Mouse (Mus musculus): ENCODE results near the gene Eepd1.

The Eepd1 gene

DNA sequence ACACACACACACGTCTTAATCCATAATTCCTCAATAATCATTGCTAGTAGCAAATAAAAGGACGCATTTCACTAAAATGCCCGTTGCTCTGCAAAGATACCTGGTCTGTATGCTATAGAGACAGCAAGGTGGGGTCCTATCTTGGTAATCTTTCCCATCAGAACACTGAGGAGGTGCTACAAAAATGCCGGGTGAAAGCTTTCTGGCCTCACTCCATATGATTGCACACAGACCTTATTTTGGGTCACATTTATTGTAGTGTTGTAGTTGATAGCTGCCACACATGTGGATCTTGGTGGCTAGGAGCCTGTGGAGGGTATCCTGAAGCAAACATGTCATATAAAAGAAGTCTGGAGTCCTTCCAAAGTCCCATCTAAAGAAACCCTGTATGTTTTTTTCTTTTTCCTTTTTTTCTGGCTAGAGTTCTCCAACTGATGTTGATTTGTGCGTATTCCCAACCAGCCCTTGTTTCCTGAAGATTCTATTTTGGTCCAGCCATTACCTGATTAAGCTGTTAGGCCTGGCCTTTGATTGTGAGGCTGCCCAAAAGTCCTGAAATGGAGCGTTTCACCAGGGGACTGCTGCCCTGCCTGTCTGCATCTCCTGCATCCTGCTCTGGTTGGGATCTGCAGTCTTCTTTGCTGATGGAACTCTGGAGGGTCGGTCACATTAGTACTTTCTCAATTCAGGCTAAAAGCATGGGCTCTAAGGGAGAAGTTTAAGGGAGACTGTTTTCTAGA, 8.0 kb downstream of the Eepd1 start:
- no peak for DNase-seq (ENCODE audit: low read depth, low spot score)

- no peak for DNase-seq (ENCODE audit: low read depth, low spot score)
These were observed 9.2 kb downstream of the Eepd1 start for GRCm38 (mm10) chr9:25490278-25491145.

- DNase-seq (ENCODE audit: low read depth, low spot score), result no peak
These were observed 12.6 kb downstream of the Eepd1 start for GRCm38 (mm10) chr9:25493918-25494317.

DNA sequence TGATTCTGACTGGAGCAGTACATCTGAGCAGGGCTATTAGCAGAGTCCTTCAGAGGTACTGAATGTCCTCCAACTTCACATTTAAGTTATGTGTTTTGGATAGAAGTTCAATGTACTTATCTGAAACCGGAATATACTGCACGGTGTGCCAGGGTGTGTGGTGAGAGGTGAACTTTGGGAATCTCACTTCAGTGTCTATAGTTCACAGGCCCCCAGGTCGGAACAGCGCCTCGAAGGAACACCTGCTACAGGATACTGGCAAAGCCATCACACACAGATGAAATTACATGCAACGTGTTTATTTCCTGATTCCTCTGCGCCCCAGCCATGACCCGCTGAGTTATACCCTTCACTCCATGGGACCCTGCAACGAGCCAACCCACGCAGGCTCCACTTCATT, 14.3 kb downstream of the Eepd1 start:
- no peak for DNase-seq (ENCODE audit: low read depth, low spot score)

- no peak for DNase-seq (ENCODE audit: low read depth, low spot score)
These were observed 14.8 kb downstream of the Eepd1 start for GRCm38 (mm10) chr9:25496196-25496595.

GRCm38 (mm10) chr9:25496703-25497102, 15.4 kb downstream of the Eepd1 start:
- DNase-seq (ENCODE audit: low read depth, low spot score), result no peak

DNA sequence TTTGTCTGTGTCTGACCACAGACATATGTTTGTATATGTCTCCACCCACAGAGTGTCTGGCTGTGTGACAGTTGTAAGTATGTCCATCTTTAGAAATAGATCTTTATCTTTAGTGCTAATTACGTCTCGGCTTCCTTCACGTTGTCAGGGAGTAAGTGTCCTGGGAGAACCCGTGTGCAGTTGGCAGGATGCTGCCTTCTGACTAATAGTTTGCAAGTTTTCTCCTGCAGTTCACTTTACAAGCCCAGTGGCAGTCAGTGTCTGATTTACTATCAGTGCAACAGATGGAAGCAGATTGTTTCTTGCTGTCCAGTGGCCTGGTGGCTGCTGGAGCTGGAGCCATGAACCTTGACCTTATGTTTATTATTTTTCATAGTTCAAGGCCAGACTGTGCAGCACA, 17.4 kb downstream of the Eepd1 start:
- no peak for DNase-seq (ENCODE audit: low read depth, low spot score)

DNA sequence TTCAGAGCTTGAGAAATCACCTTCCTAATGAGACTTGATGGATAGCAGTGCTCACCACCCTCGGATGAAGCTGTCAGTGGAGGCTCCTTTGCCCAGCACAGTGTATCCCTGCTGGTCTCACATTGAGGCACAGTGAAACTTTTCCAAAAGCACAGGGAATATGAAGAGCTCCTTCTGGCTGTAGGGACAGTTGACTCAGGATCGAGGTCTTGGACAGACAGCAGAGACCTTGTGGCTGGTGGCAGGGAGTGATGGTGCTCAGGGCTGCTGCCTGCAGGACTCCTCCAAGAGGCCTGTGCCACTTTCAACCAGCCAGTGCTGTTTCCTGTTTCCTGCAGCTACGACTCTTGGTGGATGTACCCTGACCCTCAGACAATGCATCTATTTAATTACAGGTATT, 18.0 kb downstream of the Eepd1 start:
- DNase-seq (ENCODE audit: low read depth, low spot score), result no peak

DNA sequence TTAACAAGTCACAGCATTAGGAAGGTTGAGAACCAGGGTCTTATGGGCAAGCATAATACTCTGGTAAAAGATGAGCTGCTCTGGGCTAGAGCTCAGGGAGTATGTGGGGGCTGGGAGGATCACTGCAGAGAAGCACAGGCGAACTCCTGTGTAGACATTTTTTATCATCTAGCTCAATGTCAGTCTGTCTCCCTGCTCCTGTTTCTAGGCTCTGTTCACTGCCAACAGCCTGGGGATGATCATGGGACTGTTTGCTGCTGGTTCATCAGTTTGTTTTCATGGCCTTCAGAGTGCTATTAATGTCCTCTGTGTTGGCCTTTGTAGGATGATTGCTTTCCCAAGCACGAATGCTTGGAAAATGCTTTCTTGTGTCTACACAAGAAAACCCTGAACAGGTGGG, 18.7 kb downstream of the Eepd1 start:
- no peak for DNase-seq (ENCODE audit: low read depth, low spot score)

DNA sequence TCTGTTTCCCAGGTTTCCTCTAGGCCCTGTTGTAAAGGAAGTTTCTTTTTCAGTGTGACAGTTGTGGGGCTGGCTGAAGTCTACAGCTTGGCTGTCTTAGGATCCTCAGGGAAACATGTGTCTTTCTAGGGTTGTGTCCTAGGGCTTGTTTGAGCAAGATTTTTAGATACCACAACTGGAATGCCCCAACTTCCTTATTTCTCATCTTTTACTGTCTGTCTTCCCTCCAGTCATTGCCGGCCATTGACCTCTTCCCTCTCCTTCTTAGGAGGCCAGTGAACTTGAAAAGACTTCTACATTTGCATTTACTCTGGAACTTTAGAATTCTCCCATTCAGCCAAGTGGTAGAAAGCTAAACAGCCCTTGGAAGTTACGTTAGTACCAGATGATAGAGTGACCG, 27.5 kb downstream of the Eepd1 start:
- no peak for DNase-seq (ENCODE audit: low read depth, low spot score)

DNA sequence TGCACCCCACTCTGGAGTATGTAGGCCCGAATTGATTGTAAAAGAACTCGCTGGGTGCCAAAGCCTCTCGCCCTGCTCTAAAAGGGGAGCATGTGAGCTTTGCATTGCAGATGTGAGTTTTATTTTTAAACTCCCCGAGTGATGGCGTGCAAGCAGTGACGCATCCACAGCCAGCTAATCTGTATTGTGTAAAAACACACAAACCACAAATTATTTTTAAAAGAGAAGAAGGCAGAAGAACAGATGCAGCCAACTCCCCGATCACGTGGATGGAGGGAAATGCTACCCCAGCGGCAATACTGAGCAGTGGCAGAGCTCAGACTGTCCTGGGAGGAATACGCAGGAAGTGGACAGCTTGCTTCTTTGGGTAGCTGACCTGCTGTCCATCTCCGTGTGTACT, 29.2 kb downstream of the Eepd1 start:
- DNase-seq (ENCODE audit: low read depth, low spot score), result no peak

- DNase-seq (ENCODE audit: low read depth, low spot score), result no peak
These were observed 31.7 kb downstream of the Eepd1 start for GRCm38 (mm10) chr9:25513050-25513449.

GRCm38 (mm10) chr9:25513556-25513955, 32.2 kb downstream of the Eepd1 start:
- DNase-seq (ENCODE audit: low read depth, low spot score), result no peak

DNA sequence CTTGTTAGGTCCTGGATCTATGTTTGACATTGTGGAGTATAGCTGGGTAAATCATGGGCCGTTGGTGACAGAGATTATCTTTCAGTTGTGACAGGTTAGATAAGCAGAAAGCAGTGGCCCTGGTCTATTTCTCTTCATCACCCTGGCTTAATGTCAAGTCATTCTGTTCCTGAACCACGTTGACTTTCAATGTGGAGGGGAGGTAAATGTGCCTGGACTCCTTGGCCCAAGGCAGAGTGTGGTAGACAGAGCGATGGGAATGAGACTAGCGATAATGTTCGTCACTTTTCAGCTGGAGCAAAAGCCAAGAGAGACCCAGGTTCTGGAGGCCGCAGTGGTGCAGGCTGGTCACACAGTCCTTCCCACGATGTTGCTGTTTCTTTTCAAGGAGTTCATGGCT, 35.3 kb downstream of the Eepd1 start:
- DNase-seq (ENCODE audit: low read depth, low spot score), result no peak

DNA sequence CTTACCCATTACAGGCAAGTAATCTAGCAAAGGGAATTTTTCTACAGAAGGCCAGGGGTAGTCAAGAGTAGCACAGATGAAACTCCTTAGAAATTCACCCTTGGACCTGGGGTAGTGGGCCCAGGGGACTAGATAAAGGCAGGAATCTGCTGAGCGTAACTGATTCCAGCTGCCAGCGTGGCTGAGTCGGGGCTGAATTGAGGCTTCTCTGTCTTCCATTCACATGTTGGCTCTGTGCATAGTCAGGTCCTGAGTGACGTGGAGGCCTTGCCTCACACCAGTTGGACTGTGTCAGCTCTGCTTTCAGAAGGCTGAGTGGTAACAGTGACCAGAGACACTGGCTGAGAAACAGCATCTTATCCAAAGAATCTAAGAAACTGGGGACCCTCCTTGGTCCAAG, 36.6 kb downstream of the Eepd1 start:
- DNase-seq (ENCODE audit: low read depth, low spot score), result no peak

- no peak for DNase-seq (ENCODE audit: low read depth, low spot score)
These were observed 37.8 kb downstream of the Eepd1 start for GRCm38 (mm10) chr9:25519193-25519592.

DNA sequence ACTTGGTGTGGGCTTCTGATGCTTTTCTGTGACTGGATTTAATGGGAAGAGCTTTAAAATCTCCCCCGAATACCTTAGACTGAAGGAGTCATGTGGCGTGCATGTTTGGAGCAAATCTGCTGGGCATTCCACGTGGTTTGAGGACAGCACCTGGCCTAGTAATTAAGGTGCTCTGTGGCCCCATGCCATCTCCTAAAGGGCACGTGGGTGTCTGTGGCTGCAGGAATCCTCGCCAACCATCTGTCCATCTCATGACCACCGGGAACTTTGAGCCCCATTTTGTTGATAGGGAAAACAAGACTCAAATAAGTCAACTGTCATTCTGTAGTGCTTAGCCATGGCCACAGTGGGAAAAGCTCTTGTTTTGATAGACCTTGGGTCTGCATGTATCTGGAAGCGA, 39.5 kb downstream of the Eepd1 start:
- no peak for DNase-seq (ENCODE audit: low read depth, low spot score)

- DNase-seq (ENCODE audit: low read depth, low spot score), result no peak
These were observed 40.5 kb downstream of the Eepd1 start for GRCm38 (mm10) chr9:25521825-25522224.

- DNase-seq (ENCODE audit: low read depth, low spot score), result no peak
These were observed 45.2 kb downstream of the Eepd1 start for GRCm38 (mm10) chr9:25526516-25526915.

GRCm38 (mm10) chr9:25526927-25527337, 45.6 kb downstream of the Eepd1 start:
- peak; percentile 92 for DNase-seq (ENCODE audit: low read depth, low spot score)

- no peak for DNase-seq (ENCODE audit: low read depth, low spot score)
These were observed 46.2 kb downstream of the Eepd1 start for GRCm38 (mm10) chr9:25527359-25528038.

GRCm38 (mm10) chr9:25531627-25532026, 50.3 kb downstream of the Eepd1 start:
- DNase-seq (ENCODE audit: low read depth, low spot score), result no peak
